Mouse (Mus musculus): Measurements from ENCODE around the gene Cltc. TPM values are rescaled to one million over a fixed set of nuclear protein-coding genes. Genes with fewer than 3 reads are reported as not detected.

Gene Cltc
- polyA plus RNA-seq, 1 experiment from 2014 or later: 124 TPM

- no peak overlapping the region for H3K27ac ChIP-seq (ENCODE audit: low read length)
- H3K9ac ChIP-seq (ENCODE audit: low read depth, low read length): no peak overlapping the region
- no peak overlapping the region for H3K4me3 ChIP-seq (ENCODE audit: low read length)
- H3K36me3 ChIP-seq (ENCODE audit: control insufficient read depth, insufficient read depth, low read length): no peaks in the 10 kb centered on the region
- H3K4me1 ChIP-seq (ENCODE audit: control insufficient read depth, insufficient read depth, low read length): peaks cover 3% of the 10 kb centered on the region; the same call in 1 of the 2 replicates
- ATAC-seq: no peak
- no peaks in the 10 kb centered on the region for H3K9me3 ChIP-seq (ENCODE audit: control insufficient read depth, low read length)
- H3K4me2 ChIP-seq (ENCODE audit: low read depth, low read length): no peak overlapping the region
- no peaks in the 10 kb centered on the region for H3K27me3 ChIP-seq (replicated peaks; ENCODE audit: control insufficient read depth, insufficient read depth, low read length)
- WGBS: 87% methylated on average over 2 of the region's 2 CpGs
These were observed 2.5 kb upstream of the Cltc start for GRCm38 (mm10) chr11:86759886-86760285.

- Histone ChIP-seq H3K27ac (ENCODE audit: low read length) (no peak overlapping the region), H3K4me3 (ENCODE audit: low read length) (no peak overlapping the region), H3K9ac (ENCODE audit: low read depth, low read length) (no peak overlapping the region), H3K27me3 (replicated peaks; ENCODE audit: control insufficient read depth, insufficient read depth, low read length) (no peaks in the 10 kb centered on the region), H3K36me3 (ENCODE audit: control insufficient read depth, insufficient read depth, low read length) (no peaks in the 10 kb centered on the region), H3K4me2 (ENCODE audit: low read depth, low read length) (no peak overlapping the region), H3K9me3 (ENCODE audit: control insufficient read depth, low read length) (no peaks in the 10 kb centered on the region), H3K4me1 (ENCODE audit: control insufficient read depth, insufficient read depth, low read length) (peaks cover 3% of the 10 kb centered on the region; the same call in 1 of the 2 replicates)
- no peak for ATAC-seq
- 94% methylated on average over 1 of the region's 1 CpGs for WGBS
These were observed 1.9 kb upstream of the Cltc start for GRCm38 (mm10) chr11:86759226-86759625.

- H3K4me2 ChIP-seq (ENCODE audit: low read depth, low read length): peak overlapping the region; percentile 87
- H3K27me3 ChIP-seq (replicated peaks; ENCODE audit: control insufficient read depth, insufficient read depth, low read length): no peaks in the 10 kb centered on the region
- peak overlapping the region; percentile 99 for H3K9ac ChIP-seq (ENCODE audit: low read depth, low read length)
- peaks cover 9% of the 10 kb centered on the region for H3K4me1 ChIP-seq (ENCODE audit: control insufficient read depth, insufficient read depth, low read length)
- ATAC-seq: no peak
- peak overlapping the region; percentile 99 for H3K27ac ChIP-seq (ENCODE audit: low read length)
- H3K9me3 ChIP-seq (ENCODE audit: control insufficient read depth, low read length): no peaks in the 10 kb centered on the region
- no peaks in the 10 kb centered on the region for H3K36me3 ChIP-seq (ENCODE audit: control insufficient read depth, insufficient read depth, low read length)
- H3K4me3 ChIP-seq (ENCODE audit: low read length): peak overlapping the region; percentile 99
- WGBS: 31% methylated on average over 6 of the region's 6 CpGs
These were observed 1.2 kb upstream of the Cltc start for GRCm38 (mm10) chr11:86758559-86758958.

- Histone ChIP-seq H3K4me1 (ENCODE audit: control insufficient read depth, insufficient read depth, low read length) (peaks cover 18% of the 10 kb centered on the region), H3K9me3 (ENCODE audit: control insufficient read depth, low read length) (no peaks in the 10 kb centered on the region), H3K36me3 (ENCODE audit: control insufficient read depth, insufficient read depth, low read length) (no peaks in the 10 kb centered on the region), H3K4me2 (ENCODE audit: low read depth, low read length) (peak overlapping the region; percentile 86), H3K27me3 (replicated peaks; ENCODE audit: control insufficient read depth, insufficient read depth, low read length) (no peaks in the 10 kb centered on the region), H3K4me3 (ENCODE audit: low read length) (peak overlapping the region; percentile 99), H3K27ac (ENCODE audit: low read length) (peak overlapping the region; percentile 99), H3K9ac (ENCODE audit: low read depth, low read length) (peak overlapping the region; percentile 99)
- ATAC-seq: peak; percentile 54
- 1% methylated on average over 17 of the region's 18 CpGs for WGBS
These were observed 254 bp downstream of the Cltc start for GRCm38 (mm10) chr11:86757142-86757479.

GRCm38 (mm10) chr11:86756156-86757141, 916 bp downstream of the Cltc start:
- Histone ChIP-seq H3K4me1 (ENCODE audit: control insufficient read depth, insufficient read depth, low read length) (peaks cover 19% of the 10 kb centered on the region), H3K4me2 (ENCODE audit: low read depth, low read length) (peak overlapping the region; percentile 86), H3K36me3 (ENCODE audit: control insufficient read depth, insufficient read depth, low read length) (no peaks in the 10 kb centered on the region), H3K27ac (ENCODE audit: low read length) (peak overlapping the region; percentile 99), H3K27me3 (replicated peaks; ENCODE audit: control insufficient read depth, insufficient read depth, low read length) (no peaks in the 10 kb centered on the region), H3K9ac (ENCODE audit: low read depth, low read length) (peak overlapping the region; percentile 99), H3K4me3 (ENCODE audit: low read length) (peak overlapping the region; percentile 99), H3K9me3 (ENCODE audit: control insufficient read depth, low read length) (no peaks in the 10 kb centered on the region)
- ATAC-seq: peak; percentile 36
- 1% methylated on average over 31 of the region's 31 CpGs for WGBS

GRCm38 (mm10) chr11:86752404-86752803, 5.0 kb downstream of the Cltc start:
- no peak overlapping the region for H3K9ac ChIP-seq (ENCODE audit: low read depth, low read length)
- no peaks in the 10 kb centered on the region for H3K36me3 ChIP-seq (ENCODE audit: control insufficient read depth, insufficient read depth, low read length)
- H3K9me3 ChIP-seq (ENCODE audit: control insufficient read depth, low read length): no peaks in the 10 kb centered on the region
- H3K4me3 ChIP-seq (ENCODE audit: low read length): no peak overlapping the region
- H3K27me3 ChIP-seq (replicated peaks; ENCODE audit: control insufficient read depth, insufficient read depth, low read length): no peaks in the 10 kb centered on the region
- no peak overlapping the region for H3K4me2 ChIP-seq (ENCODE audit: low read depth, low read length)
- peaks cover 22% of the 10 kb centered on the region for H3K4me1 ChIP-seq (ENCODE audit: control insufficient read depth, insufficient read depth, low read length)
- no peak for ATAC-seq
- H3K27ac ChIP-seq (ENCODE audit: low read length): no peak overlapping the region

GRCm38 (mm10) chr11:86751010-86751409, 6.4 kb downstream of the Cltc start:
- Histone ChIP-seq H3K36me3 (ENCODE audit: control insufficient read depth, insufficient read depth, low read length) (no peaks in the 10 kb centered on the region), H3K27me3 (replicated peaks; ENCODE audit: control insufficient read depth, insufficient read depth, low read length) (no peaks in the 10 kb centered on the region), H3K4me1 (ENCODE audit: control insufficient read depth, insufficient read depth, low read length) (peaks cover 31% of the 10 kb centered on the region), H3K4me3 (ENCODE audit: low read length) (no peak overlapping the region), H3K9ac (ENCODE audit: low read depth, low read length) (no peak overlapping the region), H3K4me2 (ENCODE audit: low read depth, low read length) (no peak overlapping the region), H3K9me3 (ENCODE audit: control insufficient read depth, low read length) (no peaks in the 10 kb centered on the region), H3K27ac (ENCODE audit: low read length) (no peak overlapping the region)
- no peak for ATAC-seq
- 95% methylated on average over 1 of the region's 1 CpGs for WGBS

GRCm38 (mm10) chr11:86749776-86750423, 7.5 kb downstream of the Cltc start:
- H3K9me3 ChIP-seq (ENCODE audit: control insufficient read depth, low read length): no peaks in the 10 kb centered on the region
- no peak overlapping the region for H3K9ac ChIP-seq (ENCODE audit: low read depth, low read length)
- no peak overlapping the region for H3K4me2 ChIP-seq (ENCODE audit: low read depth, low read length)
- no peak overlapping the region for H3K27ac ChIP-seq (ENCODE audit: low read length)
- no peak overlapping the region for H3K4me3 ChIP-seq (ENCODE audit: low read length)
- H3K4me1 ChIP-seq (ENCODE audit: control insufficient read depth, insufficient read depth, low read length): peaks cover 36% of the 10 kb centered on the region
- no peaks in the 10 kb centered on the region for H3K36me3 ChIP-seq (ENCODE audit: control insufficient read depth, insufficient read depth, low read length)
- H3K27me3 ChIP-seq (replicated peaks; ENCODE audit: control insufficient read depth, insufficient read depth, low read length): no peaks in the 10 kb centered on the region
- ATAC-seq: no peak
- WGBS: 68% methylated on average over 3 of the region's 3 CpGs

- WGBS: 60% methylated on average over 3 of the region's 3 CpGs
These were observed 11.5 kb downstream of the Cltc start for GRCm38 (mm10) chr11:86745634-86746404.

More at GRCm38 (mm10) chr11:86745634-86746404, 11.5 kb downstream of the Cltc start:
- ATAC-seq: no peak
- Histone ChIP-seq H3K27me3 (replicated peaks; ENCODE audit: control insufficient read depth, insufficient read depth, low read length) (no peaks in the 10 kb centered on the region), H3K9me3 (ENCODE audit: control insufficient read depth, low read length) (no peaks in the 10 kb centered on the region), H3K4me2 (ENCODE audit: low read depth, low read length) (no peak overlapping the region), H3K4me3 (ENCODE audit: low read length) (no peak overlapping the region), H3K4me1 (ENCODE audit: control insufficient read depth, insufficient read depth, low read length) (peaks cover 27% of the 10 kb centered on the region), H3K9ac (ENCODE audit: low read depth, low read length) (no peak overlapping the region), H3K27ac (ENCODE audit: low read length) (no peak overlapping the region), H3K36me3 (ENCODE audit: control insufficient read depth, insufficient read depth, low read length) (no peaks in the 10 kb centered on the region)
